Mouse (Mus musculus): ENCODE data around the gene Atrip. TPM values are rescaled to one million over a fixed set of nuclear protein-coding genes. Genes with fewer than 3 reads are reported as not detected.

The Atrip gene
- polyA plus RNA-seq, 1 experiment from 2014 or later = 27.3 TPM

- Histone ChIP-seq H3K36me3 (ENCODE audit: control insufficient read depth, insufficient read depth, low read length) (peaks cover 2% of the 10 kb centered on the region), H3K4me3 (ENCODE audit: low read depth, low read length) (no peak overlapping the region), H3K9me3 (replicated peaks; ENCODE audit: control insufficient read depth, low read length) (no peaks in the 10 kb centered on the region), H3K4me2 (ENCODE audit: low read length) (no peak overlapping the region), H3K27me3 (replicated peaks; ENCODE audit: control insufficient read depth, insufficient read depth, low read length) (no peaks in the 10 kb centered on the region), H3K9ac (ENCODE audit: low read length) (no peak overlapping the region), H3K4me1 (ENCODE audit: control insufficient read depth, insufficient read depth, low read length) (0 out of 2 replicates have a peak, but pooled peaks cover 2% of the 10 kb centered on the region), H3K27ac (ENCODE audit: low read depth, low read length) (no peak overlapping the region)
- WGBS = 90% methylated on average over 10 of the region's 10 CpGs
- no peak for DNase-seq (ENCODE audit: low spot score)
- no peak for ATAC-seq
Measured at GRCm38 (mm10) chr9:109051651-109052489, 22.1 kb downstream of the Atrip start.

- Histone ChIP-seq H3K9ac (ENCODE audit: low read length) (no peak overlapping the region), H3K9me3 (replicated peaks; ENCODE audit: control insufficient read depth, low read length) (no peaks in the 10 kb centered on the region), H3K4me2 (ENCODE audit: low read length) (no peak overlapping the region), H3K36me3 (ENCODE audit: control insufficient read depth, insufficient read depth, low read length) (no peaks in the 10 kb centered on the region), H3K27ac (ENCODE audit: low read depth, low read length) (no peak overlapping the region), H3K4me3 (ENCODE audit: low read depth, low read length) (no peak overlapping the region), H3K27me3 (replicated peaks; ENCODE audit: control insufficient read depth, insufficient read depth, low read length) (no peaks in the 10 kb centered on the region), H3K4me1 (ENCODE audit: control insufficient read depth, insufficient read depth, low read length) (0 out of 2 replicates have a peak, but pooled peaks cover 2% of the 10 kb centered on the region)
- DNase-seq (ENCODE audit: low spot score) (no peak), ATAC-seq (no peak)
- 92% methylated on average over 13 of the region's 13 CpGs for WGBS
Measured at GRCm38 (mm10) chr9:109051011-109051501, 22.9 kb downstream of the Atrip start.

GRCm38 (mm10) chr9:109050674-109050997 is 23.3 kb downstream of the Atrip start:
- WGBS = 89% methylated on average over 3 of the region's 3 CpGs
- no peak overlapping the region for H3K4me3 ChIP-seq (ENCODE audit: low read depth, low read length)
- no peaks in the 10 kb centered on the region for H3K36me3 ChIP-seq (ENCODE audit: control insufficient read depth, insufficient read depth, low read length)
- H3K4me2 ChIP-seq (ENCODE audit: low read length) = no peak overlapping the region
- DNase-seq (ENCODE audit: low spot score) (no peak), ATAC-seq (no peak)
- no peaks in the 10 kb centered on the region for H3K27me3 ChIP-seq (replicated peaks; ENCODE audit: control insufficient read depth, insufficient read depth, low read length)
- H3K9me3 ChIP-seq (replicated peaks; ENCODE audit: control insufficient read depth, low read length) = no peaks in the 10 kb centered on the region
- no peak overlapping the region for H3K27ac ChIP-seq (ENCODE audit: low read depth, low read length)
- no peak overlapping the region for H3K9ac ChIP-seq (ENCODE audit: low read length)
- 0 out of 2 replicates have a peak, but pooled peaks cover 2% of the 10 kb centered on the region for H3K4me1 ChIP-seq (ENCODE audit: control insufficient read depth, insufficient read depth, low read length)

- H3K36me3 ChIP-seq (ENCODE audit: control insufficient read depth, insufficient read depth, low read length) = no peaks in the 10 kb centered on the region
- no peaks in the 10 kb centered on the region for H3K27me3 ChIP-seq (replicated peaks; ENCODE audit: control insufficient read depth, insufficient read depth, low read length)
- DNase-seq (ENCODE audit: low spot score) = no peak
- H3K27ac ChIP-seq (ENCODE audit: low read depth, low read length) = no peak overlapping the region
- H3K9me3 ChIP-seq (replicated peaks; ENCODE audit: control insufficient read depth, low read length) = no peaks in the 10 kb centered on the region
- H3K4me3 ChIP-seq (ENCODE audit: low read depth, low read length) = no peak overlapping the region
- ATAC-seq = no peak
- 79% methylated on average over 9 of the region's 9 CpGs for WGBS
- H3K4me1 ChIP-seq (ENCODE audit: control insufficient read depth, insufficient read depth, low read length) = 0 out of 2 replicates have a peak, but pooled peaks cover 2% of the 10 kb centered on the region
- no peak overlapping the region for H3K9ac ChIP-seq (ENCODE audit: low read length)
- H3K4me2 ChIP-seq (ENCODE audit: low read length) = no peak overlapping the region
Measured at GRCm38 (mm10) chr9:109049996-109050673, 23.8 kb downstream of the Atrip start.

GRCm38 (mm10) chr9:109049316-109049715 is 24.6 kb downstream of the Atrip start:
- Histone ChIP-seq H3K4me1 (ENCODE audit: control insufficient read depth, insufficient read depth, low read length) (no peaks in the 10 kb centered on the region), H3K36me3 (ENCODE audit: control insufficient read depth, insufficient read depth, low read length) (no peaks in the 10 kb centered on the region), H3K4me2 (ENCODE audit: low read length) (no peak overlapping the region), H3K27me3 (replicated peaks; ENCODE audit: control insufficient read depth, insufficient read depth, low read length) (no peaks in the 10 kb centered on the region), H3K9ac (ENCODE audit: low read length) (no peak overlapping the region), H3K9me3 (replicated peaks; ENCODE audit: control insufficient read depth, low read length) (no peaks in the 10 kb centered on the region), H3K4me3 (ENCODE audit: low read depth, low read length) (no peak overlapping the region), H3K27ac (ENCODE audit: low read depth, low read length) (no peak overlapping the region)
- DNase-seq (ENCODE audit: low spot score) = no peak
- ATAC-seq = no peak
- 88% methylated on average over 7 of the region's 7 CpGs for WGBS

GRCm38 (mm10) chr9:109046306-109046705 is 27.6 kb downstream of the Atrip start:
- H3K4me2 ChIP-seq (ENCODE audit: low read length) = no peak overlapping the region
- ATAC-seq (no peak), DNase-seq (ENCODE audit: low spot score) (peak; percentile 54)
- WGBS = 30% methylated on average over 5 of the region's 5 CpGs
- H3K36me3 ChIP-seq (ENCODE audit: control insufficient read depth, insufficient read depth, low read length) = no peaks in the 10 kb centered on the region
- H3K9ac ChIP-seq (ENCODE audit: low read length) = no peak overlapping the region
- H3K4me3 ChIP-seq (ENCODE audit: low read depth, low read length) = no peak overlapping the region
- H3K9me3 ChIP-seq (replicated peaks; ENCODE audit: control insufficient read depth, low read length) = no peaks in the 10 kb centered on the region
- no peak overlapping the region for H3K27ac ChIP-seq (ENCODE audit: low read depth, low read length)
- no peaks in the 10 kb centered on the region for H3K27me3 ChIP-seq (replicated peaks; ENCODE audit: control insufficient read depth, insufficient read depth, low read length)
- H3K4me1 ChIP-seq (ENCODE audit: control insufficient read depth, insufficient read depth, low read length) = no peaks in the 10 kb centered on the region

GRCm38 (mm10) chr9:109041351-109041750 is 32.6 kb downstream of the Atrip start:
- H3K36me3 ChIP-seq (ENCODE audit: control insufficient read depth, insufficient read depth, low read length) = no peaks in the 10 kb centered on the region
- H3K27me3 ChIP-seq (replicated peaks; ENCODE audit: control insufficient read depth, insufficient read depth, low read length) = no peaks in the 10 kb centered on the region
- peaks cover 5% of the 10 kb centered on the region for H3K4me1 ChIP-seq (ENCODE audit: control insufficient read depth, insufficient read depth, low read length)
- H3K4me2 ChIP-seq (ENCODE audit: low read length) = no peak overlapping the region
- DNase-seq (ENCODE audit: low spot score) (no peak), ATAC-seq (no peak)
- no peak overlapping the region for H3K9ac ChIP-seq (ENCODE audit: low read length)
- no peak overlapping the region for H3K27ac ChIP-seq (ENCODE audit: low read depth, low read length)
- no peaks in the 10 kb centered on the region for H3K9me3 ChIP-seq (replicated peaks; ENCODE audit: control insufficient read depth, low read length)
- 79% methylated on average over 7 of the region's 7 CpGs for WGBS
- H3K4me3 ChIP-seq (ENCODE audit: low read depth, low read length) = no peak overlapping the region

GRCm38 (mm10) chr9:109040906-109041305 is 33.0 kb downstream of the Atrip start:
- 77% methylated on average over 6 of the region's 6 CpGs for WGBS
- no peak for DNase-seq (ENCODE audit: low spot score)
- Histone ChIP-seq H3K27ac (ENCODE audit: low read depth, low read length) (no peak overlapping the region), H3K9me3 (replicated peaks; ENCODE audit: control insufficient read depth, low read length) (no peaks in the 10 kb centered on the region), H3K4me1 (ENCODE audit: control insufficient read depth, insufficient read depth, low read length) (peaks cover 5% of the 10 kb centered on the region), H3K36me3 (ENCODE audit: control insufficient read depth, insufficient read depth, low read length) (no peaks in the 10 kb centered on the region), H3K9ac (ENCODE audit: low read length) (no peak overlapping the region), H3K4me3 (ENCODE audit: low read depth, low read length) (no peak overlapping the region), H3K27me3 (replicated peaks; ENCODE audit: control insufficient read depth, insufficient read depth, low read length) (no peaks in the 10 kb centered on the region), H3K4me2 (ENCODE audit: low read length) (no peak overlapping the region)
- ATAC-seq = no peak

GRCm38 (mm10) chr9:109040216-109040615 is 33.7 kb downstream of the Atrip start:
- no peaks in the 10 kb centered on the region for H3K9me3 ChIP-seq (replicated peaks; ENCODE audit: control insufficient read depth, low read length)
- no peak overlapping the region for H3K9ac ChIP-seq (ENCODE audit: low read length)
- no peak overlapping the region for H3K27ac ChIP-seq (ENCODE audit: low read depth, low read length)
- WGBS = 89% methylated on average over 8 of the region's 8 CpGs
- ATAC-seq (no peak), DNase-seq (ENCODE audit: low spot score) (no peak)
- no peak overlapping the region for H3K4me3 ChIP-seq (ENCODE audit: low read depth, low read length)
- no peaks in the 10 kb centered on the region for H3K27me3 ChIP-seq (replicated peaks; ENCODE audit: control insufficient read depth, insufficient read depth, low read length)
- H3K4me2 ChIP-seq (ENCODE audit: low read length) = no peak overlapping the region
- peaks cover 5% of the 10 kb centered on the region for H3K4me1 ChIP-seq (ENCODE audit: control insufficient read depth, insufficient read depth, low read length)
- no peaks in the 10 kb centered on the region for H3K36me3 ChIP-seq (ENCODE audit: control insufficient read depth, insufficient read depth, low read length)
